Mouse (Mus musculus): ENCODE measurements around the gene Lrrc3. TPM values are rescaled to one million over a fixed set of nuclear protein-coding genes. Genes with fewer than 3 reads are reported as not detected.

Gene Lrrc3
- total and polyA plus RNA-seq, 3 experiments, result not detected

DNA sequence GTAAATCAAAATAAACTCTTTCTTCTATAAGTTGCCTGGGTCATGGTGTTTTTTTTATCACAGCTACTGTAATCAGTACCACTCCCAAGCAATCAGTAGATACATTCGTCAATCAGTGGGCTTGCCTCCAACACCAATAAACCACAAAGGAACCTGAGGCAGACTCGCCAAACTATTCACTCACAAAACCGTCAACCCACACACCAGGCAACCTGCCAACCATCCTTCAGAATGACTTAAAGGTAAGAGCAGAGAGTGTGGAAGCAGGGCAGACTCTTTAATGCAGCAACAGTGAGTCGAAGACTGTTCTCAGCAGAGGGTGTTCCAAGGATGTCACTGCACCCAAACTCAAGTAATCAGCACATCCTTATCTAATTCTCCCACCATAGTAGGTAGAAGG lies 20.3 kb upstream of the Lrrc3 start:
- Histone ChIP-seq H3K4me3 (replicated peaks in 1 of 3; ENCODE audit: low read depth in 2 of 3, low read length in 2 of 3, poor library complexity in 1 of 3) (no peak overlapping the region), H3K9ac (ENCODE audit: insufficient read depth, low read depth) (no peak overlapping the region), H3K79me2 (replicated peaks; ENCODE audit: control insufficient read depth, extremely low read depth, insufficient read depth, poor library complexity, severe bottlenecking) (no peaks in the 10 kb centered on the region), H3K27ac (ENCODE audit: insufficient read depth, low read depth) (no peak overlapping the region), H3K4me2 (ENCODE audit: insufficient read depth, low read depth, poor library complexity, severe bottlenecking) (no peak overlapping the region), H3K9me3 (replicated peaks; ENCODE audit: low read length) (no peaks in the 10 kb centered on the region), H3K36me3 (replicated peaks in 1 of 2; ENCODE audit: control insufficient read depth in 1 of 2, insufficient read depth in 1 of 2, low read length in 1 of 2) (no peaks in the 10 kb centered on the region), H3K27me3 (replicated peaks) (peaks cover 84% of the 10 kb centered on the region), H3K4me1 (ENCODE audit: control insufficient read depth in 1 of 2, insufficient read depth in 2 of 2) (peaks cover 6% of the 10 kb centered on the region in 2 experiments; a peak in 3 of 4 replicates)
- in situ Hi-C loops (cut with MboI; ENCODE audit: low pct_ligation_motif_present, low pct_unique_long_range_greater_than_20kb, low sequenced_read_pairs), result no loop called here
- dilution Hi-C loops (cut with MboI; ENCODE audit: extremely low pct_ligation_motif_present, extremely low pct_unique_long_range_greater_than_20kb, low sequenced_read_pairs), result no loop called here
- TF ChIP-seq UBTF (IDR thresholded peaks at IDR 0.05; ENCODE audit: low read depth, low read length), result no peak
- no peak for TF ChIP-seq RCOR1 (conservative IDR thresholded peaks at IDR 0.05; ENCODE audit: low read depth, low read length)
- TF ChIP-seq ZNF384 (IDR thresholded peaks at IDR 0.05; ENCODE audit: low read depth, low read length), result no peak
- TF ChIP-seq SIN3A (IDR thresholded peaks at IDR 0.05; ENCODE audit: low read length), result no peak
- no peak for TF ChIP-seq E2F4 (IDR thresholded peaks at IDR 0.05; ENCODE audit: insufficient replicate concordance, low read depth, low read length)
- no peak for TF ChIP-seq MXI1 (IDR thresholded peaks at IDR 0.05; ENCODE audit: low read depth, low read length)
- no peak for TF ChIP-seq ZC3H11A (IDR thresholded peaks at IDR 0.05; ENCODE audit: low read depth, low read length)
- no peak for TF ChIP-seq TBP (conservative IDR thresholded peaks at IDR 0.05; ENCODE audit: low read depth, low read length)
- no peak for TF ChIP-seq KAT2A (IDR thresholded peaks at IDR 0.05; ENCODE audit: insufficient replicate concordance, low read length)
- TF ChIP-seq POLR2A (IDR thresholded peaks at IDR 0.05; ENCODE audit: low read depth, low read length), result no peak
- no peak for TF ChIP-seq EP300 (IDR thresholded peaks at IDR 0.05; ENCODE audit: low read length)
- no peak for DNase-seq (ENCODE audit: extremely low read depth)

DNA sequence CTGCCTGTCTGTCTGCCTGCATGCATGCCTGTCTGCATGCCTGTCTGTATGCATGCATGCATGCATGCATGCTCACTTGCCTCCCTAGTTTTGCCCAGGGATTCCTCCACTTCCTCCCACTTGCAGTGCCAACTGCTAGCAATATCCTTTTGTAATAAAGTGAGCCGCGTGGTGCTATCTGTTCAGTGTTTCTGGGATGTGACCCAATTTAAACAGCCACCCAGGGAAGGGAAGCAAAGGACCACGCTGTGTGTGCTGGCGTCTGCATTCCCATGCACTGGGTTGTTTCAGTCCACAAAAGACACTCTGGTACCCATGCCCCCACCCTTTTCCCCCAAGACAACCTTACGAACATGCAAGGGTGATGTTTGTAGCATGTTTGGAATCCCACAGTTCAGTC lies 18.7 kb upstream of the Lrrc3 start:
- Histone ChIP-seq H3K4me3 (replicated peaks in 1 of 3; ENCODE audit: low read depth in 2 of 3, low read length in 2 of 3, poor library complexity in 1 of 3) (no peak overlapping the region), H3K27me3 (replicated peaks) (peaks cover 81% of the 10 kb centered on the region), H3K9ac (ENCODE audit: insufficient read depth, low read depth) (no peak overlapping the region), H3K79me2 (replicated peaks; ENCODE audit: control insufficient read depth, extremely low read depth, insufficient read depth, poor library complexity, severe bottlenecking) (no peaks in the 10 kb centered on the region), H3K27ac (ENCODE audit: insufficient read depth, low read depth) (no peak overlapping the region), H3K36me3 (replicated peaks in 1 of 2; ENCODE audit: control insufficient read depth in 1 of 2, insufficient read depth in 1 of 2, low read length in 1 of 2) (no peaks in the 10 kb centered on the region), H3K9me3 (replicated peaks; ENCODE audit: low read length) (no peaks in the 10 kb centered on the region), H3K4me1 (ENCODE audit: control insufficient read depth in 1 of 2, insufficient read depth in 2 of 2) (peaks cover 7 to 10% of the 10 kb centered on the region in 2 experiments; a peak in 3 of 4 replicates), H3K4me2 (ENCODE audit: insufficient read depth, low read depth, poor library complexity, severe bottlenecking) (no peak overlapping the region)
- dilution Hi-C loops (cut with MboI; ENCODE audit: extremely low pct_ligation_motif_present, extremely low pct_unique_long_range_greater_than_20kb, low sequenced_read_pairs), result no loop called here
- no peak for DNase-seq (ENCODE audit: extremely low read depth)
- in situ Hi-C loops (cut with MboI; ENCODE audit: low pct_ligation_motif_present, low pct_unique_long_range_greater_than_20kb, low sequenced_read_pairs), result no loop called here
- TF ChIP-seq MEF2A (IDR thresholded peaks at IDR 0.05; ENCODE audit: borderline replicate concordance, low read depth, low read length) (no peak), HCFC1 (IDR thresholded peaks at IDR 0.05; ENCODE audit: low read depth, low read length) (no peak), JUND (conservative IDR thresholded peaks at IDR 0.05; ENCODE audit: low read depth, low read length) (no peak), MAFK (IDR thresholded peaks at IDR 0.05; ENCODE audit: insufficient replicate concordance, low read length) (no peak), CTCF (conservative IDR thresholded peaks at IDR 0.05 in 1 of 2, IDR thresholded peaks at IDR 0.05 in 1 of 2; ENCODE audit: low read depth in 2 of 2, low read length in 2 of 2) (no peak), UBTF (IDR thresholded peaks at IDR 0.05; ENCODE audit: low read depth, low read length) (no peak), MAX (IDR thresholded peaks at IDR 0.05; ENCODE audit: low read length) (no peak)
